ENCODE assay signal across 11 mouse cellular contexts in genomic region chr16:10741082-10741481, GRCm38 (mm10). TPM values are rescaled to one million over a fixed set of nuclear protein-coding genes. Genes with fewer than 3 reads are reported as not detected.
A peak's percentile ranks its signal among the peaks of the same experiment; 100 is the strongest.
DNase-seq lines count a peak whose midpoint lies in the region; ATAC-seq and TF ChIP-seq lines count a peak whose summit lies in the region.
"Had no signal": no experiment of that assay in that cellular context is flagged by ENCODE, and none has a peak within 500 bp of the region (broad histone marks: within the 10 kb centered on the region; RNA-seq: fewer than 3 reads in every experiment).

No protein-coding gene starts in this region.

- intact Hi-C loops in heart, postnatal 14 days (cut with DNase I) = no loop called here

- H3K4me2 ChIP-seq in intestine, postnatal 0 days (replicated peaks; ENCODE audit: low read depth) = no peak overlapping the region
- H3K4me2 ChIP-seq in stomach, embryonic 15.5 days = no peak overlapping the region
- no peak overlapping the region for H3K4me2 ChIP-seq in midbrain, embryonic 14.5 days (ENCODE audit: low read length)
- H3K4me2 ChIP-seq: midbrain, embryonic 11.5 days had no signal

- no peaks in the 10 kb centered on the region for H3K9me3 ChIP-seq in intestine, postnatal 0 days (ENCODE audit: control insufficient read depth)
- no peaks in the 10 kb centered on the region for H3K9me3 ChIP-seq in stomach, embryonic 15.5 days
- H3K9me3 ChIP-seq in midbrain, embryonic 14.5 days (ENCODE audit: control insufficient read depth, low read length) = no peaks in the 10 kb centered on the region

- peak; percentile 80 for ATAC-seq in intestine, postnatal 0 days
- peak; percentile 60; the same call in 1 of the 2 replicates for ATAC-seq in stomach, embryonic 15.5 days (ENCODE audit: insufficient read depth, low FRiP score, low read depth)
- no peak for ATAC-seq in midbrain, embryonic 14.5 days (ENCODE audit: low FRiP score, low TSS enrichment)

- DNase-seq in heart, adult 11 months = peak; percentile 97
- DNase-seq in heart, postnatal 14 days = no peak
- peak; percentile 23 to 24 for DNase-seq in spleen, postnatal 36 days (ENCODE audit: low spot score in 2 of 2)
- DNase-seq in spleen, adult 12 weeks (ENCODE audit: low spot score) = no peak
- no peak for DNase-seq in c-Kit-positive CD71-positive TER-119-positive erythroid progenitor cells, embryonic 14.5 days (ENCODE audit: low spot score)
- no peak for DNase-seq in midbrain, embryonic 14.5 days
- DNase-seq: right cerebral cortex, postnatal 14 days had no signal

- H3K27ac ChIP-seq in intestine, postnatal 0 days (ENCODE audit: low read depth, low read length) = no peak overlapping the region
- no peak overlapping the region for H3K27ac ChIP-seq in stomach, embryonic 15.5 days
- H3K27ac ChIP-seq in midbrain, embryonic 14.5 days (replicated peaks; ENCODE audit: low read depth, low read length) = no peak overlapping the region

- no peaks in the 10 kb centered on the region for H3K27me3 ChIP-seq in intestine, postnatal 0 days (replicated peaks; ENCODE audit: control insufficient read depth, insufficient read depth, low read length)
- H3K27me3 ChIP-seq in stomach, embryonic 15.5 days (replicated peaks) = no peaks in the 10 kb centered on the region
- no peaks in the 10 kb centered on the region for H3K27me3 ChIP-seq in midbrain, embryonic 14.5 days (ENCODE audit: control insufficient read depth, insufficient read depth, low read length)

- TF ChIP-seq CTCF in intestine, postnatal 0 days (IDR thresholded peaks at IDR 0.05; ENCODE audit: low read depth) = no peak

- H3K4me1 ChIP-seq in intestine, postnatal 0 days (replicated peaks; ENCODE audit: control insufficient read depth, insufficient read depth, low read length) = no peaks in the 10 kb centered on the region
- peaks cover 7% of the 10 kb centered on the region; the same call in 1 of the 2 replicates for H3K4me1 ChIP-seq in stomach, embryonic 15.5 days
- H3K4me1 ChIP-seq in midbrain, embryonic 14.5 days (ENCODE audit: control insufficient read depth, insufficient read depth, low read length) = no peaks in the 10 kb centered on the region

- no peak overlapping the region for H3K9ac ChIP-seq in intestine, postnatal 0 days (ENCODE audit: low read depth, low read length)
- H3K9ac ChIP-seq in stomach, embryonic 15.5 days = no peak overlapping the region
- no peak overlapping the region for H3K9ac ChIP-seq in midbrain, embryonic 14.5 days (replicated peaks; ENCODE audit: low read length)

- H3K4me3 ChIP-seq in intestine, postnatal 0 days (ENCODE audit: low read depth, low read length) = no peak overlapping the region
- H3K4me3 ChIP-seq in stomach, embryonic 15.5 days (replicated peaks) = no peak overlapping the region
- H3K4me3 ChIP-seq in midbrain, embryonic 14.5 days (replicated peaks; ENCODE audit: low read depth, low read length) = no peak overlapping the region

- 64% methylated on average over 2 of the region's 2 CpGs for WGBS in intestine, postnatal 0 days
- WGBS in stomach, embryonic 15.5 days = 62% methylated on average over 2 of the region's 2 CpGs
- 97% methylated on average over 2 of the region's 2 CpGs for WGBS in midbrain, embryonic 14.5 days

- no peaks in the 10 kb centered on the region for H3K36me3 ChIP-seq in intestine, postnatal 0 days (ENCODE audit: control insufficient read depth, insufficient read depth)
- H3K36me3 ChIP-seq in stomach, embryonic 15.5 days = no peaks in the 10 kb centered on the region
- H3K36me3 ChIP-seq in midbrain, embryonic 14.5 days (ENCODE audit: control insufficient read depth, insufficient read depth, low read length) = no peaks in the 10 kb centered on the region

RNA-seq across cellular contexts. Expression of gene Socs1, which starts 44.3 kb away (rescaled TPM):
- total RNA-seq in heart, postnatal 14 days (2021) = 1 to 10 TPM in 1 of 2 experiments, under 1 TPM in 1; 0.84 to 1.9 TPM
- polyA plus RNA-seq in intestine, postnatal 0 days (2015; fragmentation: Nextera tagmentation; extraction: Ambion mirVana) = 3.8 and 4.0 TPM in 2 replicates
- polyA plus RNA-seq in stomach, embryonic 15.5 days (2015; fragmentation: Nextera tagmentation; extraction: Ambion mirVana) = 9.0 and 10.2 TPM in 2 replicates
- 2.5 and 2.7 TPM in 2 replicates for polyA plus RNA-seq in midbrain, embryonic 14.5 days (2014; fragmentation: Nextera tagmentation; extraction: Ambion mirVana)

RNA-seq across cellular contexts. Expression of gene Tnp2, which starts 47.4 kb away (rescaled TPM):
- total RNA-seq in heart, postnatal 14 days (2021) = not detected
- polyA plus RNA-seq in intestine, postnatal 0 days (2015; fragmentation: Nextera tagmentation; extraction: Ambion mirVana) = not detected in 2 replicates
- polyA plus RNA-seq in stomach, embryonic 15.5 days (2015; fragmentation: Nextera tagmentation; extraction: Ambion mirVana) = not detected in 2 replicates
- not detected in 2 replicates for polyA plus RNA-seq in midbrain, embryonic 14.5 days (2014; fragmentation: Nextera tagmentation; extraction: Ambion mirVana)
- total RNA-seq: layer of hippocampus, postnatal 25 days had no signal
- polyA plus RNA-seq: midbrain, embryonic 11.5 days had no signal

RNA-seq across cellular contexts. Expression of gene Prm3, which starts 49.6 kb away (rescaled TPM):
- not detected for total RNA-seq in heart, postnatal 14 days (2021)
- polyA plus RNA-seq in intestine, postnatal 0 days (2015; fragmentation: Nextera tagmentation; extraction: Ambion mirVana) = not detected in 2 replicates
- polyA plus RNA-seq in stomach, embryonic 15.5 days (2015; fragmentation: Nextera tagmentation; extraction: Ambion mirVana) = not detected in 2 replicates
- polyA plus RNA-seq in midbrain, embryonic 14.5 days (2014; fragmentation: Nextera tagmentation; extraction: Ambion mirVana) = not detected in 2 replicates
- total RNA-seq: layer of hippocampus, postnatal 25 days had no signal
- polyA plus RNA-seq: midbrain, embryonic 11.5 days had no signal

RNA-seq across cellular contexts. Expression of gene Prm2, which starts 54.9 kb away (rescaled TPM):
- not detected for total RNA-seq in heart, postnatal 14 days (2021)
- polyA plus RNA-seq in intestine, postnatal 0 days (2015; fragmentation: Nextera tagmentation; extraction: Ambion mirVana) = not detected in 2 replicates
- not detected in 2 replicates for polyA plus RNA-seq in stomach, embryonic 15.5 days (2015; fragmentation: Nextera tagmentation; extraction: Ambion mirVana)
- not detected in 2 replicates for polyA plus RNA-seq in midbrain, embryonic 14.5 days (2014; fragmentation: Nextera tagmentation; extraction: Ambion mirVana)
- total RNA-seq: layer of hippocampus, postnatal 25 days had no signal
- polyA plus RNA-seq: midbrain, embryonic 11.5 days had no signal

Comparison
In these comparisons a context has a peak if more than half of its experiments do, and no peak if none do; other contexts are left out.
1. DNase-seq: peak in heart, adult 11 months (single experiment) and spleen, postnatal 36 days (2 of 2); none in heart, postnatal 14 days (0 of 2), spleen, adult 12 weeks (single experiment), c-Kit-positive CD71-positive TER-119-positive erythroid progenitor cells, embryonic 14.5 days (single experiment) and midbrain, embryonic 14.5 days (single experiment).